Mouse (Mus musculus) yolk sac, embryonic 10.5 days (tissue): Measurements from ENCODE around the gene Sh2b1.
A peak's percentile ranks its signal among the peaks of the same experiment; 100 is the strongest.
"Not testable (repeated sequence)": the region's sequence is repeated elsewhere in the genome, so short reads cannot be mapped to it uniquely, and the experiment has no call there.

ENCODE experiments used
- DNase-seq: peaks from one replicate; pipeline ENCODE4 v3.0.0-alpha.2; 2017; ENCODE audit warnings: low spot score

Sh2b1 gene

GRCm38 (mm10) chr7:126474993-126475581 is at the start of gene Sh2b1:
TSS of gene Sh2b1 (minus strand) at chr7:126475424.
- peak; percentile 92 for DNase-seq

- DNase-seq, result no peak
These were observed 48.1 kb upstream of the Sh2b1 start for GRCm38 (mm10) chr7:126523316-126523715.

GRCm38 (mm10) chr7:126519513-126519912 is 44.3 kb upstream of the Sh2b1 start:
- DNase-seq, result no peak

- DNase-seq, result peak; percentile 27
These were observed 43.2 kb upstream of the Sh2b1 start for GRCm38 (mm10) chr7:126518261-126518941.

GRCm38 (mm10) chr7:126511287-126511686 is 36.1 kb upstream of the Sh2b1 start:
- DNase-seq, result no peak

GRCm38 (mm10) chr7:126507126-126507778 is 32.0 kb upstream of the Sh2b1 start:
- no peak for DNase-seq

GRCm38 (mm10) chr7:126504913-126505312 is 29.7 kb upstream of the Sh2b1 start:
- DNase-seq, result no peak

GRCm38 (mm10) chr7:126503273-126503878 is 28.2 kb upstream of the Sh2b1 start, which contains the start of gene Atxn2l:
TSS of gene Atxn2l (minus strand) at chr7:126503437.
- peak; percentile 99 for DNase-seq

- DNase-seq, result no peak
These were observed 27.5 kb upstream of the Sh2b1 start for GRCm38 (mm10) chr7:126502751-126503150.

GRCm38 (mm10) chr7:126502023-126502741 is 27.0 kb upstream of the Sh2b1 start:
- DNase-seq, result peak; percentile 99

GRCm38 (mm10) chr7:126501684-126502022 is 26.4 kb upstream of the Sh2b1 start:
- no peak for DNase-seq

- no peak for DNase-seq
These were observed 24.2 kb upstream of the Sh2b1 start for GRCm38 (mm10) chr7:126499416-126499815.

- no peak for DNase-seq
These were observed 22.7 kb upstream of the Sh2b1 start for GRCm38 (mm10) chr7:126497966-126498365.

GRCm38 (mm10) chr7:126496475-126496874 is 21.3 kb upstream of the Sh2b1 start:
- no peak for DNase-seq

- DNase-seq, result peak; percentile 26
These were observed 18.9 kb upstream of the Sh2b1 start for GRCm38 (mm10) chr7:126494120-126494519.

GRCm38 (mm10) chr7:126491973-126492372 is 16.7 kb upstream of the Sh2b1 start:
- no peak for DNase-seq

- no peak for DNase-seq
These were observed 15.8 kb upstream of the Sh2b1 start for GRCm38 (mm10) chr7:126491005-126491404.

GRCm38 (mm10) chr7:126487617-126488385 is 12.6 kb upstream of the Sh2b1 start:
- DNase-seq, result not testable (repeated sequence)

GRCm38 (mm10) chr7:126487052-126487483 is 11.8 kb upstream of the Sh2b1 start, which contains the start of gene Tufm:
TSS of gene Tufm (plus strand) at chr7:126487361.
- DNase-seq, result peak; percentile 96

GRCm38 (mm10) chr7:126482392-126482871 is 7.2 kb upstream of the Sh2b1 start:
- peak; percentile 93 for DNase-seq

- DNase-seq, result no peak
These were observed 6.5 kb upstream of the Sh2b1 start for GRCm38 (mm10) chr7:126481699-126482098.
